Mouse (Mus musculus) intestine, postnatal 0 days (tissue): ENCODE data around the gene Taf3. TPM values are rescaled to one million over a fixed set of nuclear protein-coding genes. Genes with fewer than 3 reads are reported as not detected.

Experiments used
- ATAC-seq: fragments of 200-750 bp; cut with Nextera tagmentation; 2 replicates; pipeline ENCODE4 v1.8.0; 2017; ENCODE audit warnings: mild to moderate bottlenecking, moderate TSS enrichment, moderate library complexity
- H3K27ac ChIP-seq: fragments of 300-500 bp; sonication (generic); 2 replicates; pipeline ENCODE4 v1.5.1; 2014; ENCODE audit warnings: mild to moderate bottlenecking, low read depth, low read length, moderate library complexity
- H3K27me3 ChIP-seq: fragments of 300-500 bp; sonication (generic); replicated peaks from 2 replicates; pipeline ENCODE4 v1.6.1; 2014; ENCODE audit warnings: low read length, mixed read lengths; ENCODE audit not compliant: control insufficient read depth, insufficient read depth
- H3K36me3 ChIP-seq: fragments of 300-500 bp; sonication (generic); 2 replicates; pipeline ENCODE4 v1.6.1; 2014; ENCODE audit warnings: mild to moderate bottlenecking, moderate library complexity; ENCODE audit not compliant: control insufficient read depth, insufficient read depth
- H3K4me1 ChIP-seq: fragments of 300-500 bp; sonication (generic); replicated peaks from 2 replicates; pipeline ENCODE4 v1.6.1; 2014; ENCODE audit warnings: antibody characterized with exemption, low read length, mixed read lengths; ENCODE audit not compliant: control insufficient read depth, insufficient read depth
- H3K4me2 ChIP-seq: fragments of 300-500 bp; sonication (generic); replicated peaks from 2 replicates; pipeline ENCODE4 v1.6.1; 2014; ENCODE audit warnings: low read depth, mild to moderate bottlenecking, moderate library complexity
- H3K4me3 ChIP-seq: fragments of 300-500 bp; sonication (generic); 2 replicates; pipeline ENCODE4 v1.5.1; 2014; ENCODE audit warnings: low read depth, low read length
- H3K9ac ChIP-seq: fragments of 300-500 bp; sonication (generic); 2 replicates; pipeline ENCODE4 v1.6.1; 2014; ENCODE audit warnings: mild to moderate bottlenecking, low read depth, low read length
- H3K9me3 ChIP-seq: fragments of 300-500 bp; sonication (generic); 2 replicates; pipeline ENCODE4 v1.6.1; 2016; ENCODE audit warnings: mixed run types; ENCODE audit not compliant: control insufficient read depth
- CTCF ChIP-seq: sonication (generic); IDR thresholded peaks from 2 replicates; pipeline ENCODE4 v1.5.1; 2016; ENCODE audit warnings: low read depth, mild to moderate bottlenecking, control low read depth, antibody characterized with exemption, moderate library complexity
- WGBS: fragments of 180-500 bp; shearing (Covaris S2); extraction: QIAGEN DNeasy Blood & Tissue Kit; methylation state at CpG from one replicate; pipeline ENCODE4 v1.1.7; 2014; 5-methylcytosine and 5-hydroxymethylcytosine counted together
- polyA plus RNA-seq: library from polyadenylated mRNA; unstranded; fragments of >200 nt; fragmentation: Nextera tagmentation; extraction: Ambion mirVana; gene quantifications from 2 replicates; pipeline ENCODE4 v1.2.1, GENCODE M21; 2015

Taf3 gene
- 5.1 and 5.8 TPM in 2 replicates for polyA plus RNA-seq

- under 1% methylated on average over 36 of the region's 36 CpGs for WGBS
- Histone ChIP-seq H3K4me3 (peak within 1 kb of the TSS; percentile 96), H3K9me3 (no peaks in the 10 kb centered on the region), H3K4me2 (peak within 1 kb of the TSS; percentile 94), H3K36me3 (no peaks in the 10 kb centered on the region), H3K4me1 (no peaks in the 10 kb centered on the region), H3K27me3 (no peaks in the 10 kb centered on the region), H3K9ac (peak within 1 kb of the TSS; percentile 82), H3K27ac (no peak within 1 kb of the TSS)
- no peak for TF ChIP-seq CTCF
- ATAC-seq: peak; percentile 95
Measured at GRCm38 (mm10) chr2:10048461-10048860, at the start of gene Taf3. Gene Taf3 (minus strand): TSS chr2:10048596.

- H3K4me1 ChIP-seq: no peaks in the 10 kb centered on the region
- H3K27ac ChIP-seq: no peak overlapping the region
- no peaks in the 10 kb centered on the region for H3K27me3 ChIP-seq
- peak overlapping the region; percentile 22; the same call in 1 of the 2 replicates for H3K4me2 ChIP-seq
- no peak overlapping the region for H3K9ac ChIP-seq
- H3K36me3 ChIP-seq: peaks cover 19% of the 10 kb centered on the region
- H3K4me3 ChIP-seq: no peak overlapping the region
- peak; percentile 78; the same call in 1 of the 2 replicates for ATAC-seq
- WGBS: 51% methylated on average over 14 of the region's 14 CpGs
- TF ChIP-seq CTCF: no peak
- H3K9me3 ChIP-seq: no peaks in the 10 kb centered on the region
Measured at GRCm38 (mm10) chr2:10094327-10095100, 46.1 kb upstream of the Taf3 start.

- Histone ChIP-seq H3K27ac (peak overlapping the region; percentile 51), H3K9ac (no peak overlapping the region), H3K4me3 (no peak overlapping the region), H3K36me3 (peaks cover 48% of the 10 kb centered on the region), H3K27me3 (no peaks in the 10 kb centered on the region), H3K4me1 (no peaks in the 10 kb centered on the region), H3K4me2 (no peak overlapping the region), H3K9me3 (no peaks in the 10 kb centered on the region)
- ATAC-seq: peak; percentile 81
- 74% methylated on average over 8 of the region's 8 CpGs for WGBS
- no peak for TF ChIP-seq CTCF
Measured at GRCm38 (mm10) chr2:10087256-10087850, 39.0 kb upstream of the Taf3 start.

GRCm38 (mm10) chr2:10082737-10083136 is 34.3 kb upstream of the Taf3 start:
- Histone ChIP-seq H3K4me1 (peaks cover 7% of the 10 kb centered on the region; the same call in 1 of the 2 replicates), H3K4me3 (no peak overlapping the region)
- TF ChIP-seq CTCF: no peak

GRCm38 (mm10) chr2:10081453-10082080 is 33.2 kb upstream of the Taf3 start:
- peaks cover 12% of the 10 kb centered on the region for H3K36me3 ChIP-seq
- peak overlapping the region; percentile 99 for H3K9ac ChIP-seq
- H3K9me3 ChIP-seq: no peaks in the 10 kb centered on the region
- WGBS: 83% methylated on average over 5 of the region's 5 CpGs
- ATAC-seq: no peak
- H3K4me1 ChIP-seq: peaks cover 7% of the 10 kb centered on the region; the same call in 1 of the 2 replicates
- no peak overlapping the region for H3K27ac ChIP-seq
- no peak for TF ChIP-seq CTCF
- H3K4me3 ChIP-seq: peak overlapping the region; percentile 98
- H3K27me3 ChIP-seq: no peaks in the 10 kb centered on the region
- H3K4me2 ChIP-seq: peak overlapping the region; percentile 75; the same call in 1 of the 2 replicates

More at GRCm38 (mm10) chr2:10082737-10083136, 34.3 kb upstream of the Taf3 start:
- Histone ChIP-seq H3K9me3 (no peaks in the 10 kb centered on the region), H3K36me3 (peaks cover 21% of the 10 kb centered on the region), H3K27ac (no peak overlapping the region), H3K27me3 (no peaks in the 10 kb centered on the region), H3K9ac (no peak overlapping the region), H3K4me2 (no peak overlapping the region)
- ATAC-seq: no peak
- WGBS: 73% methylated on average over 1 of the region's 1 CpGs
